Mouse (Mus musculus): ENCODE measurements at regions not wholly inside any gene's neighbourhood (a gene's known extent, or its start where the extent isn't known, plus 50 kb on each side); places are given as distances from the start of the nearest gene placed in this dataset.

GRCm38 (mm10) chr14:73952511-73952910 lies 291.5 kb downstream of the Gm21750 start:
- DNase-seq (ENCODE audit: low read depth, low spot score), result no peak

GRCm38 (mm10) chr14:73978694-73979093 lies 317.7 kb downstream of the Gm21750 start:
- no peak for DNase-seq (ENCODE audit: low read depth, low spot score)

GRCm38 (mm10) chr14:73996229-73996628 lies 335.2 kb downstream of the Gm21750 start:
- DNase-seq (ENCODE audit: low read depth, low spot score), result no peak

GRCm38 (mm10) chr14:73997796-73998195 lies 336.8 kb downstream of the Gm21750 start:
- no peak for DNase-seq (ENCODE audit: low read depth, low spot score)

GRCm38 (mm10) chr14:73999409-73999909 lies 338.4 kb downstream of the Gm21750 start:
- DNase-seq (ENCODE audit: low read depth, low spot score), result peak; percentile 11

- no peak for DNase-seq (ENCODE audit: low read depth, low spot score)
These were observed 345.9 kb downstream of the Gm21750 start for GRCm38 (mm10) chr14:74006911-74007310.

- no peak for DNase-seq (ENCODE audit: low read depth, low spot score)
These were observed 350.5 kb downstream of the Gm21750 start for GRCm38 (mm10) chr14:74011555-74011954.

- no peak for DNase-seq (ENCODE audit: low read depth, low spot score)
These were observed 358.4 kb downstream of the Gm21750 start for GRCm38 (mm10) chr14:74019421-74019820.

GRCm38 (mm10) chr14:74047009-74047694 lies 386.1 kb downstream of the Gm21750 start:
- DNase-seq (ENCODE audit: low read depth, low spot score), result no peak

GRCm38 (mm10) chr14:74047695-74048280 lies 386.8 kb downstream of the Gm21750 start:
- no peak for DNase-seq (ENCODE audit: low read depth, low spot score)

- no peak for DNase-seq (ENCODE audit: low read depth, low spot score)
These were observed 387.4 kb downstream of the Gm21750 start for GRCm38 (mm10) chr14:74048386-74048785.

- no peak for DNase-seq (ENCODE audit: low read depth, low spot score)
These were observed 405.0 kb downstream of the Gm21750 start for GRCm38 (mm10) chr14:74066051-74066450.

GRCm38 (mm10) chr14:74093016-74093415 lies 432.0 kb downstream of the Gm21750 start:
- DNase-seq (ENCODE audit: low read depth, low spot score), result no peak

GRCm38 (mm10) chr14:74099696-74100095 lies 438.7 kb downstream of the Gm21750 start:
- no peak for DNase-seq (ENCODE audit: low read depth, low spot score)

- no peak for DNase-seq (ENCODE audit: low read depth, low spot score)
These were observed 451.6 kb downstream of the Gm21750 start for GRCm38 (mm10) chr14:74112603-74113002.

GRCm38 (mm10) chr14:74113116-74113515 lies 452.1 kb downstream of the Gm21750 start:
- no peak for DNase-seq (ENCODE audit: low read depth, low spot score)

- DNase-seq (ENCODE audit: low read depth, low spot score), result no peak
These were observed 452.5 kb downstream of the Gm21750 start for GRCm38 (mm10) chr14:74113556-74113955.

GRCm38 (mm10) chr14:74117686-74118085 lies 456.7 kb downstream of the Gm21750 start:
- DNase-seq (ENCODE audit: low read depth, low spot score), result no peak

- no peak for DNase-seq (ENCODE audit: low read depth, low spot score)
These were observed 484.2 kb downstream of the Gm21750 start for GRCm38 (mm10) chr14:74145202-74145700.

- DNase-seq (ENCODE audit: low read depth, low spot score), result no peak
These were observed 474.4 kb upstream of the Htr2a start for GRCm38 (mm10) chr14:74166221-74166620.

- no peak for DNase-seq (ENCODE audit: low read depth, low spot score)
These were observed 471.3 kb upstream of the Htr2a start for GRCm38 (mm10) chr14:74169131-74169875.

- no peak for DNase-seq (ENCODE audit: low read depth, low spot score)
These were observed 460.6 kb upstream of the Htr2a start for GRCm38 (mm10) chr14:74180066-74180465.

All from A20 (cell line).